Mouse (Mus musculus): Measurements from ENCODE around the gene Bmt2.

Gene Bmt2

DNA sequence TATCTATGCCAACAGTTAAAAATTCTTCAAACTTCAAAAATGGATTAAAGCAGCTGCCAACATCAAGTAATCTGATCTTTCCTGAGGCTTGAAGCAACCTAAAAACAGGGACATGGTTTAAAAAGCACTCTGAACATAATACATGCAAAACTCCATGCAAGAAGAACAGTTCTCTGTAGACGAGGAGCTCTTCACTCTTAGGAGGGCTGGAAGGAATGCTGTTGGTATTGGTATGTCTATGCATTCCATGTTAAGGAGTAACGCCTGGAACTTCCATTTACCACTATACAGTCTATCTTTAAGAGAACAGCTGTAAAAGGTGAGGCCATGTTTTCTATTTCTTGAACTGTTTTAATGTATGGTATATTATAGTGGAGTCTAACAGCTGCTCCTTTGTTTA, 47.2 kb downstream of the Bmt2 start:
- no peak for ATAC-seq (ENCODE audit: insufficient number of reproducible peaks, low FRiP score, low TSS enrichment)

DNA sequence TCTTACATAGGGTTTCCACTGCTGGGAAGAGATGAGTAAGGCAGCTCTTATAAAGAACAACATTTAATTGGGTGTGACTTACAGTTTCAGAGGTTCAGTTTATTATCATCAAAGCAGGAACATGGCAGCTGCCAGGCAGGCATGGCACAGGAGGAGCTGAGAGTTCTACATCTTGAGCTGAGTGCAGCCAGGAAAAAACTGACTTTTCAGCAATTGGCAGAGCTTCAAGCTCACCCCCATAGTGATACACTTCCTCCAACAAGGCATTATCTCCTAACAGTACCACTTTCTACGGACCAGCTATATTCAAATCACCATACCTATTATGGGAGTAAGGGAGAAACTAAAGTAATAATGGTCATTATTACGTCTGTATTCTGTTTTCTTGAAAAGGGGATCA, 58.1 kb downstream of the Bmt2 start:
- ATAC-seq (ENCODE audit: insufficient number of reproducible peaks, low FRiP score, low TSS enrichment): no peak

DNA sequence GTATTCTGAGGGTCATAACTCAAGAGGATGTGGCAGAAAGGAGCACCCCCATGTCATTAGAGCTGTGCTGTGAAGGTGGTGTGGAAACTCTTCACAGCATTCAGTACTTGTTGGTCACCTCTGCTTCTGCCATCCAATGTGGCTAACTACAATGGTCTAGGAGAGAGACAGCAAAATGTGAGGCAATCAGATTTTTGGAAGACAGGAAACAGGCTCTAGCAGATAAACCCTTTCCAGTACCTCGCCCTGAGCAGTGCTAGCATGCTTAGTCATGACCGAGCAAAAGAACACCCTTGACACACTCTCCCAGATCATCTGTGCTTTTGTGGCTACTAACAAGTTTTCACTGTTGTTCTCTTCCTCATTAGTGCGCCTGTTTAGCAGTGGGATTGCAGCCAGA, 60.7 kb downstream of the Bmt2 start:
- ATAC-seq (ENCODE audit: insufficient number of reproducible peaks, low FRiP score, low TSS enrichment): no peak

DNA sequence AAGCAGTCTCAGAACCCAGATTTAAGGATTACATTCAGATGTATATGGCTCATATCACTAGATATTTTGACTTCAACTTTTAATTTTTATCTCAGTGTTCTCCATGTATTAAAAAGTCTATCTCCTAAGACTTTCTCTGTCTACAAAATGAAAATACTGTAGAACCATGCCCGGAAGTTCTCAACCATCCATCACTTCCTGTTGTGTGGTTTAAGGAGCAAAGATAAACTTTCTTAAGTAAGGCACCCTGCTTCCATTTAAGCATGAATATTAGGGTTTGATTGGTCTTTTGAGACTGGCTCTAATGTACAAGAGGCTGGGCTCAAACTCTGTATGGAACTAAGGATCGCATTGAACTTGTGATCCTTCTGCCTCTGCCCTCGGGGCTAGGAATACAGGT, 63.2 kb downstream of the Bmt2 start:
- ATAC-seq (ENCODE audit: insufficient number of reproducible peaks, low FRiP score, low TSS enrichment): no peak

DNA sequence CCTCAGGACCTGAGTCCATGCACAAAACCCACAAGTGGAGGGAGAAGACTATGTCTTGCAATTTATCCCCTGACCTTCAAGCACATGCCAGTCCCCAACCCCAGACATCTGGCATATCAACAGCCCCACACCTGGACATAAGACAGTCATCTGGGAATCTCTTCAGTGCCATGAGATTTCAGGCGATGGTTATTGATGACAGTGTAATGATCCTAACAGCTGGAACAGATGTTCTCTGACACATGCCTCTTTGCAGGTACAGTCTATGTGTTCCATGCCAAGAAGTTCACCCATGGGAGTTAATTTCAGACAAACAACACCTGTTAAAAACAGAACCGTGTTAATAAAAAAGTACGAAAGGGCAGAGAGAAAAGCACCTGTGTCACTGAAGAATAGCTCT, 64.1 kb downstream of the Bmt2 start:
- no peak for ATAC-seq (ENCODE audit: insufficient number of reproducible peaks, low FRiP score, low TSS enrichment)

DNA sequence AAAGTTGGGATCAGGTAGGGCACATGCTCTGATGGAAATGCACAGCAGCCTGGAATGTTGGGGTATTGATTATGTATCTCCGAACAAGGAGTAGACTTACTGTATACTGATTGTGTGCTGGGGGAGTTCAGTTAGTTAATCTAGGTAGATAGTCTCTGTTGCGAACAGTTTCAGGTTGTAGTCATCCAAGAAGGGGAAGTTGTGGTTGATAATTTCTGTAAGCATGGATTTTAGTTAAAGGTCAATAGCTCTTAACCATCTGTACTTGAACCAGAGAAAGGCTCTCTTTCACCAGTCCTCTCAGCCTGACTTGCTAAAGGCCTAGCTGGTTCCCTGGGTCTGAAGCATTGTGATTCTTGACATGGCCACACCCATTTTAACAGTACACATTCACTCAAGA, 66.9 kb downstream of the Bmt2 start:
- ATAC-seq (ENCODE audit: insufficient number of reproducible peaks, low FRiP score, low TSS enrichment): no peak

DNA sequence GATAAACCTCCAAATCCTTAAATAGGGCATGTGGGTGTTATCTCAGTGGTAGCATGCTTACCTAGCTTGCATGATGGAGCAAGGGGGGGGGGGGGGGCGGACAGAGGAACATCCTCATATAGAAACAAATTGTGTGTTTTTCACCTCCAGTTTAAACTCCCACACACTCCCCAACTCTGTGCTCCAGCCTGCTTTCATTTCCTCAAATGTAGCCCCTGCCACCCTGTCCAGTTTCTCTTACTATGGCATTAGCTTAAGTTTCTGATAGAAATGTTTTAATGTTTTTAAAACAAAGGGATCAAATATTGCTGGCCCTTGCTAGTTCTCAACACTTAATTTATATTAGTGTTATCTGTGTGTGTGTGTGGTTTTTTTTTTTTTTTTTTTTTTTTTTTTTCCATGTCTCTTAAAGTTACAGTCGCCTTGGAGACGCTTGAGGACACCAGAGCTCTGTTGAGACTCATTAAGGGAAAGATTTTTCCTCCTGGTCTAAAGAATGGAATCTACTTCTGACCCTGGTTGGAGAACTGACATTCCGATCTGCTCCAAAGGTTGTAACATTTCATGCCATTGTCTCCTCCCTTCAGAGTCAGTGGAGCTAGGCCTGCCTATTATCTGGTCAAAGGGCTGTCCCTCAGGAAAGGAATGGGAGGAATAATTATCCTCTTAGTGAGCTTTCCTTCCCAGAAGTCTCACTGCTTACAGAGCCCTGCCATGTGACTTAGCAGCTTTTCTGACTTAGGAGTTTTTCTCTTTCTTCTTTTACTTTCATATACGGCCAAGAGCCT, 68.2 kb downstream of the Bmt2 start:
- ATAC-seq (ENCODE audit: insufficient number of reproducible peaks, low FRiP score, low TSS enrichment): no peak

DNA sequence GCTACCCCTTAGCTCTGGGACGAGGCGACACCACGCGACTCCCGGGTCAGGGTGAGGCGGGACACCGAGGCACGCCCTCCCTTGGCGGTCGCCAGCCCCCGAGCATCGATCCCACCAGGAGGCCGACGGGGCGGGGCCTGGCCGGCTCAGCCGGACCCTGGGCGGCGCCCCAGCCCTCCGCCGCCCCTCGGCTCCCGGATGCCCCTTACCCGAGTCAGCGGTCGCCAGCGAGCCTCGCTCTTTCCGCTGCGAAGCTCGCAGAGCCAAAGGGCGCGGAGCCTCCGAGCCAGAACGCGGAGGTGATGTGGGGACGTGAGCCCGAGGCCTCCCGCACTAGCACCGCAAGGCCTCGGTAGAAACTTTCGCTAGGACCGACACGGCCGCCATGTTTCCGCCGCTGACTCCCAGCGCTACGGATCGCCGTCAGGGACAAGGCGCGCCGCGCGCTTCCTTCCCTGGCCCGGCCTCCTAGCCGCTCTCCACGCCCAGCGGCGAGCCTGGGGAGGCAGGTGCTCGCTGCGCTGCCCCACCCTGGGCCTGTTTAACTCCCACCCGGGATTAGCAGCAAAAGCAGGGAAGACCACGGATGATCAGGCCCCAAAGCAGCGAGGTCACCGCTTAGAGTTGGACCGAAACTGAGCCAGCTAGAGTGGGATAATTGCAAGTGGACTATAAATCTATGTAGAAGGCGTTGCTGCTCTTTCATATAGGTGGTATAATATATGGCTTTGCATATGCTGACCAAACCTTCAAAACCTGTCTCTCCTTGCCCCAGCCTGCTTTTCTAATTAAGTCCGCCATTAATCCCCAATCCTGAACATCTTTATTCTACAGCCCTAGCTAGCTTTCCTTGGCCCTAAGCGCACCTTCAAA, 69.9 kb downstream of the Bmt2 start, which contains the start of gene Tmem168:
Gene Tmem168 (minus strand): TSS at position 480 of the 873 bp plus-strand sequence.
- peak; percentile 87 for ATAC-seq (ENCODE audit: insufficient number of reproducible peaks, low FRiP score, low TSS enrichment)

DNA sequence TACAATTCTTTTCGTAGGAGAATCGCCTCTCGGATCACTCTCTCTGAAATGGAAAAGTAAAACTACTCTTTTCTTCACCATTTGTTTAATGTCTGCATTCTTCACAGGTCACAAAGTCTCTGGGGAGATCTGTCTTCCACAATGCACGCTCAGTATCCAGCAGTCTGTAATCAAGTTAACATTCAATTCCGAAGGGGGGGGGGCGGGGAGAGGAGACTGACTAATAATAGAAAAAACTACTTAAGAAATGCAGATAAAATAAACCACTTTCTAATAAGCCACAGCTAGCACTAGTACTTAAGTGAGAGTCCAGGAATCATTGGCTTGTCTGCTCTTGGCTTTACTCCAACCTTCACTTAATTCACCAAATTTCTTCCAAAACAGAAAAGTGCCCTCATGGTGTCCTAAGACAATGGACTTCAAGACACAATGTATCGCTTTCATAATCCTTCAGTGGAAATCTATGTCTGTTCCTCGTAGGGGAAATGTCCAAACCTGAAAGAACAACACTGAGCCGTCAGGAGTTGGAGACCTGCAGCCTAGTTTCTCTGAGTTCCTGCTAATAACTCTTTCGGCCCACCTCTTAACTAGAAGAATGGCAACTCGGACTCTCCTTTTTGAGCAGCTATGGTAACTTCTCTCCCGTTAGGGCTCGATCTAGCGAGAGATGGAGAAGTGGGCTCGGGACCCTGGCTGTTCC, 70.7 kb downstream of the Bmt2 start:
- ATAC-seq (ENCODE audit: insufficient number of reproducible peaks, low FRiP score, low TSS enrichment): no peak; the same call in 1 of the 2 replicates

DNA sequence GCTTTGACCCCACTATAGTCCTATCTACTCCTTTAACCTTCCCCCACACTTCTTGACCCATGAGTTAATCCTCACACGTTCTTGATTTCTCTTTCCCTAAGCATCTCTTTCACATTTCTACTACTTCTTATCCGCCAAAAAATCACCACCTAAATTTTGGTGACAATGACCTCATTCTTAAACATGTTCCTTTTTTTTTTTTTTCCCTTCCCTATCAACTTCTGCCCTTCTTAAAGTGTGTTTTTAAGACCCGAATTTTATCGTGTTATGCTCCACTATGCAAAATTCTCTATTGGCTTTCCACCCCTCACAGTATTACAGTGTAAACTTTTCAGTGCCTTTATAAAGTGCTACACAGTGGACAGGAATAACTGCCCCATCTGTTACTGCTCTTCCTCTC, 71.4 kb downstream of the Bmt2 start:
- ATAC-seq (ENCODE audit: insufficient number of reproducible peaks, low FRiP score, low TSS enrichment): no peak

DNA sequence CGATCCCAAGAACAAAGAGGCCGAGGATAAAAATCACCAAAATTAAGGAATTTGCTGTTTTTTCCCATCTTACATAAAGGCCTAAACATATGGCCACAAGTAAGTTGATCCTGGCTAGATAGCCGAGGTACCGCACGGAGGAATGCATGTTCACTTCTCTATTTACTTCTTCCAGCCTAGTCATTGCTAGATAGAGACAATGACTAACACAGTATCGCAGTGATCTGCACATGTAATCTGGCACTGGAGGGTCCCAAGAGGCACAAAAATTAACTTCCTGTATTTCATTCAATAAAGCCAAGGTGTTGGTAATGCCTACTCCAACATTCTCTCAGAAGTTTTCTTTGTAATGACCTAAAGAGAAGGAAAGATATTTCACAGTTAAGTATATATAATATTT, 74.6 kb downstream of the Bmt2 start:
- no peak for ATAC-seq (ENCODE audit: insufficient number of reproducible peaks, low FRiP score, low TSS enrichment)

DNA sequence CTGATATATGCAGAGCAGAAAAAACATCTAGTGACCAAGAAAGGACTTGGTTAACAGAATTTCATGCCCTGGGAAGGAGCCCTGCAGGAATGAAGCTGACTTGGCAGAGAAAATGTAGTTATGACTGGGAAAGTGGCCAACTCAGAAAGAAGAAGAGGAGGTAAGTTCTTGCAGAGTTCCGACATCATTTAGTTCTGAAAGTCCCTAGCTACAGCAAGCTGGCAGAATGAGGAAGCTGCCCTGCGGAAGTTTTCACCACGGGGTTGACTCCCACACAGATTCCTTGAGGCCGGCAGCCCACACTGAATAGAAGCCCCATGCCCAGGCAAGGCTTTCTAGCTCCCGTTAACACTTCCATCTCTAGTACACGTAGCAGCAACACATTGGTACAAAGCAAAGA, 76.2 kb downstream of the Bmt2 start:
- peak; percentile 48 for ATAC-seq (ENCODE audit: insufficient number of reproducible peaks, low FRiP score, low TSS enrichment)

DNA sequence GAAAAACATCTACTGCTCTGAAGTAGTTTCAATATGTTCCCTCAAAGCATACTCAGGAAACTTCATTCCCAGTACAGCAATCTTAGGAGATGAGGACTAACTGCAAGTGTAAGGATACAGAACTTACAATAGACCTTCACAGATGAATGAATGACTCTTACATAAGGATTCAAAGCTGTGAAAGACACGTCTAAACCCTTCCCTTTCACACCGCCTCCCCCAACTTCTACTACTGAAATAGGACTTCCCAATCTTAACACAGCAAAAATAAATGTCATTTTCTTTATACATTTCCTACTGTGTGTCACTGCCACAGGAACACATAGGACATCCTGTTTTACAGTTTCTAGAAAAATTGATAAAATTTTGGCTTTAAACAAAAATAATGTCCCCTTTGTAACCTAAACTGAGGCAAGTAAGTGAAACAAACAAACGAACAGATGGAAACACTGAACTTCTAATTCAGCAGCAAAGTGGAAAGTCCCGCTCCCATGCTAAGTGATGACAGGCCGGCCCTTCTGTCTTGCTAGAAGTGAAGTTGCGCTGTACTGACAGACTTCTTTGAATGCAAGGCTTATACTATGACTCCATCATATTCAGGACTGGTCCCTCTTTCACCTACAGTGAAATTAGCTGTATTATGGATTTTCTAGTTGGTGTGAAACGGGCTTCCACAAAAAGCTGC, 79.4 kb downstream of the Bmt2 start:
- no peak for ATAC-seq (ENCODE audit: insufficient number of reproducible peaks, low FRiP score, low TSS enrichment)

DNA sequence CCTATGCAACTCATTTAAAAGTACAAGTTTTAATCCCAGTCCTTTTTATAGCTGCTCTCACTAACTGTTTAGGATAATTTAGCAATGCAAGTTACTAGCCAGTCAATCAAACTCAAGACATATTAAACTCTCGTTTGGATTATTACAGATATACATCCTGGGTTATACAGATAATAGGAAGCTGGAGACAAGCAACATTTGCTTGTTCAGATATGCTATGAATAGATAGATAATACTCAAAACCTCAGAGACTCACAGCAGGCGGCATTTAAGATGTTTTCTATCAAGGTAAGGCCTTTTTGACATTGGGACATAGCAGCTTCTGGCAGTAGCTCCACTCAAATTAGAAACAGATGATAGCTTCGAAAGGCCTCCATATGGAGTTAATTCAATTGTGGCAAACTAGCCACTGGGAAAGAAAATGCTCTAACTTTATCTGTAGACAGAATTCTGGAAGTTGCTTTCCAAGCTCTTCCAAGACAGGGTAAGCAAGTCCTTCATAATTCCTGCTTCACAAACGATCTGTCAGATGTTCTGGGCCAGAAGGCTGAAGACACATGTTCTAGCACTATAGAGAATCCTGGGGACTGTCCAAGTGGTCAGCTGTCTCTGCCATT, 84.9 kb downstream of the Bmt2 start:
- no peak for ATAC-seq (ENCODE audit: insufficient number of reproducible peaks, low FRiP score, low TSS enrichment)

DNA sequence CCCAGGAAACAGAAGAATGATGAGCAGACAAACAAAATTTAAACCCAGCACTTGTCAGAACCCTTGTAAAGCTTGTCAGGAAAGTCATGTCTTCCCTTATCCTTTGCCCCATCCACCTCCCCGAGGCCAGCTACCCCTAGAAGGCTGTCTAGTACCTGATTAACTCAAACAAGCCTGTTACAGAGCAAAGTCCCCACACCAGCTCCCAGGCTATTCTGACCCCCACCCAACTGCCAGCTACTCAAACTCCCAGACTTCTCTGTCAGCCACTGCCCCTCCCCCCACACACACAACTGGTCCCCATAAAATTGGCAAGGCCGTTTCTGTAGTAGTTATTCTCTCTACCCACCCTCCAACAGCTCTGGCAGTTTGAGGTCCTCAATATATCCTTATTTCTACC, 91.2 kb downstream of the Bmt2 start:
- no peak for ATAC-seq (ENCODE audit: insufficient number of reproducible peaks, low FRiP score, low TSS enrichment)

DNA sequence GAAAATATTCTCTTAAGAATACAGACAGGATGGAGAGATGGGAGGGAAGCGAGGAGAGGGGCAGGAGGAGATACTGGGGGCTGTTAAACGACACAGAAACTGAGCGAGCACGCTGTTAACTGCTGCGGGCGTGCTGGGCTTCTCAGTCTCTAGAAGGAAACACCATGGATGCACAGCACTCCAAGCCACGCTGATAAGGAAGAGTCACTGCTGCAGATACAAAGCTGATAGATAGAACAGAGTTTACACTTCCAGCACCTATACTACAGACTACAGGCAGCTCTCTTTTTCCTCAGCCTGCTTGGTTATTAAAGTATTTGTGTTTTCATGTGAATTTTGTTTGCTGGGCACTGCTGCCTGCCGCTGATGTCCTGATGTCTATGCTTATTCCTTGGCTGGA, 91.6 kb downstream of the Bmt2 start:
- no peak for ATAC-seq (ENCODE audit: insufficient number of reproducible peaks, low FRiP score, low TSS enrichment)

DNA sequence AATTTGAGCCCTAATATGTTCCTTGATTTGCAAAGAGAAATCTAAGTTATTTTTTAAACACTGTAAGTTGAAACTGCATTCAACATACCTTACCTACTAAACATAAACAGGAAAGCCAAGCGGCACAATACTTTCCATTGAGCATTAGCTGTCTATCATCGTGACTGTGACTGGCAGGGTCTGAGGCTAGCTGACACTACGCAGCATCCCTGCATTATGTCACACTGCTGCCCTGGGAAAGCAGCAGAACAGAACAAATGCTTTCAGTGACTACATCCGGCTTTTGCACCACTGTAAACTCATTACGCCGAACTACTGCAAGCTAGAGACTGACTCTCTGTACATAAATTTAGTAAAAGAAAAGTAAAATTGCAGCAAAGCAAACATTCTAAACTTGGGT, 93.0 kb downstream of the Bmt2 start:
- no peak for ATAC-seq (ENCODE audit: insufficient number of reproducible peaks, low FRiP score, low TSS enrichment)

DNA sequence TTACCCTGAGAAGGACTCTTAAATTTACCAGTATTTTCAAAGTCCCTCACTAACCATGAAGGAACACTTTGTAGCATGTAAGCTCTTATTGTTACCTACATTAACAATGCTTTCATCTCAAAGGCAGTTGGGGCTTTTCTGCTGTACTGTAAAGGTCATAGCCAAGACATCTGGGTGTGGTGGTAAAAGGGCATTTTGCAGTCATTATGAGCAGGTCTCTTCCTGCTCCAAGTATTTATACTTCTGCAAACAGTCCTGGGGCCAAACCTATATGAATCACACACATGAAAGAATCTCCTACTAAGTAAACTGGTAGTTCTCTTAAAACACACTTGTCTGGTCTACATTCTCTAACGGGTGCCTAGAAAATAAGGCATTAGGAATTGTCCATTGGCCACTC, 95.7 kb downstream of the Bmt2 start:
- ATAC-seq (ENCODE audit: insufficient number of reproducible peaks, low FRiP score, low TSS enrichment): no peak

Measured in cerebellum, adult (tissue).